Mouse (Mus musculus) lung, postnatal 0 days (tissue): ENCODE results near the gene Pth2.

Source experiments
- CTCF ChIP-seq: IDR thresholded peaks from 2 replicates; pipeline ENCODE4 v1.5.1; 2016; ENCODE audit warnings: antibody characterized with exemption, mild to moderate bottlenecking
- EP300 ChIP-seq: IDR thresholded peaks from 2 replicates; pipeline ENCODE4 v1.6.1; 2016; ENCODE audit warnings: antibody characterized with exemption, mild to moderate bottlenecking, control low read depth

DNA sequence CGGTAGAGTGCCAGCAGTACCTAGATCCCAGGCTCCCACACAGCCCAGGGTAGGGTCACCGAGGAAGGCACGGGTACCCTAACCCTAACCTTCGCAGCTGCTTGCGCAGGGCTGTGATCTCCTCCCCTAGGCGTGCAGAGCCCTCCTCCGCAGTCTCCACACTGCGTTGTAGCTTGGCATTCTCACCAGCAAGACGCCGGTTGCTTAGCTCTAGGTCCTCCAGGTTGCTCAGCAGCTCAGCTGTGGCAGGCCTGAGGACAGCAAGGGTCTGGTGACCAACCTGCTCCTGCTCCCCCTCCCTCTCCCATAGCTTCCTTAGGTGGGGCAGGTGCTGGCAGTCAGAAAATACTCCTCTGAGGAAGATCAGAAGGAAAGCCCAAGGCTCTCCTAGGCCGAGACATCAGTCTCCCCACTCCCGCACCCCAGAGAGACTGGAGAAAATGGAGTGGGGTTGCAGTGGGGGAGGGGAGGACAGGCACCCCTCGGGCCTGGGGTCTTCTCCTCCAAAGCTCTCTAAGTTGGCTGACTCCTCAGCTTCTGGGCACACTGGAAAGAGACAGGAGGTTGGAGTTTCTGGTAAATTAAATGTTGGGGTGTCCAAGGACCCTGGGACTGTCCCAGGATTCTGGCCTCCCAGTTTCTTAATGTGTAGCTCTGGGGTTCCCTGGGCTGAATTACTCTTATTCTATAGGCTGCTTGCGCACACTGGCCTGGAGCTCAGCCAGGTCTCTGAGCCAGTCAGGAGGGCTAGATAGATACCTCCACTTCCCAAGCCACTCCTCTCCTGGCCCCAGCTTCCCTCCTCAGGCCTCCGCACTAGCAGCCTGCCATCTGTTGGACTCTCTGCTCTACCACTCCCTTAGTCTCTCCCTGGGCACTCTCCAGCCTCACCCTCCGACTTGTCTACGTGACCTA, 13.3 kb downstream of the Pth2 start:
- TF ChIP-seq CTCF (no peak), EP300 (no peak)
